Mouse (Mus musculus) c-Kit-positive CD71-positive TER-119-positive erythroid progenitor cells, embryonic 14.5 days (primary cell): ENCODE results near the gene Pip5k1b.

Source experiments
- DNase-seq: peaks from one replicate; pipeline ENCODE4 v3.0.0-alpha.2; 2013; ENCODE audit warnings: low spot score

Pip5k1b gene

DNA sequence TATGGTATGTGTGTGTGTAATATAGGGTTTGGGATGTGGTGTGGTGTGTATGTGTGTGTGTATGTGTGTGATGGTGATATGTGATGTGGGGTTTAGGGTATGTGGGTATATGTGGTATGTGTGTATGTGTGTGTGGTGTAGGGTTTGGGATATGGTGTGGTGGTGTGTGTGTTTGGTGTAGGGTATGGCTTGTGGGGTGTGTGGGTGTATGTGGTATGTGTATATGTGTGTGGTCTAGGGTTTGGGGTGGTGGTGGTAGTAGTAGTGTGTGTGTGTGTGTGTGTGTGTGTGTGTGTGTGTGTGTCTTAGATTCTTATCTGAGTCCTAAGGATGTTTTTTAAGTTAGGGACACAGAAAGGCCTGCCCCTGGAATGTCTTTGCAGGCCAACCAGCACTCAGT, 37.3 kb downstream of the Pip5k1b start:
- no peak for DNase-seq

DNA sequence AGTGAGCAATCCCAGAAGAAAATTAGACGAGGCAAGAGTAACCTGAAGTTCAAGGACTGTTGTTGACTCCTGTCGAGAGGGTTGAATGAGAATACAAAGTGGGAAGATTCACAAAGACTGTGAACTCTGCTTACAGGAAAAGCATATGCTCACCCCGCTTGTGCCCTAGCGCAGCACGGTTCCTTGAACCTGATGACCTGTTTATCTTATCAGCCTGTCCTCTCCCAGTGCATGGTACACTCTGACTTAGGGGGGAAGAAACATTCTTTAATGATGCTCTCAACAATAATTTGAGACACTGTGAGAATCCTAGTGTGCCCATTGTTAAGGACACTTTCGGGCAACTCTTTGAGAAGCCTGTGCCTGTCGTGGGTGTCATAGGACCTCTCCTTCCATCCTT, 38.6 kb downstream of the Pip5k1b start:
- DNase-seq = no peak

- DNase-seq = no peak
Measured at GRCm38 (mm10) chr19:24515941-24516340, 39.7 kb downstream of the Pip5k1b start.

DNA sequence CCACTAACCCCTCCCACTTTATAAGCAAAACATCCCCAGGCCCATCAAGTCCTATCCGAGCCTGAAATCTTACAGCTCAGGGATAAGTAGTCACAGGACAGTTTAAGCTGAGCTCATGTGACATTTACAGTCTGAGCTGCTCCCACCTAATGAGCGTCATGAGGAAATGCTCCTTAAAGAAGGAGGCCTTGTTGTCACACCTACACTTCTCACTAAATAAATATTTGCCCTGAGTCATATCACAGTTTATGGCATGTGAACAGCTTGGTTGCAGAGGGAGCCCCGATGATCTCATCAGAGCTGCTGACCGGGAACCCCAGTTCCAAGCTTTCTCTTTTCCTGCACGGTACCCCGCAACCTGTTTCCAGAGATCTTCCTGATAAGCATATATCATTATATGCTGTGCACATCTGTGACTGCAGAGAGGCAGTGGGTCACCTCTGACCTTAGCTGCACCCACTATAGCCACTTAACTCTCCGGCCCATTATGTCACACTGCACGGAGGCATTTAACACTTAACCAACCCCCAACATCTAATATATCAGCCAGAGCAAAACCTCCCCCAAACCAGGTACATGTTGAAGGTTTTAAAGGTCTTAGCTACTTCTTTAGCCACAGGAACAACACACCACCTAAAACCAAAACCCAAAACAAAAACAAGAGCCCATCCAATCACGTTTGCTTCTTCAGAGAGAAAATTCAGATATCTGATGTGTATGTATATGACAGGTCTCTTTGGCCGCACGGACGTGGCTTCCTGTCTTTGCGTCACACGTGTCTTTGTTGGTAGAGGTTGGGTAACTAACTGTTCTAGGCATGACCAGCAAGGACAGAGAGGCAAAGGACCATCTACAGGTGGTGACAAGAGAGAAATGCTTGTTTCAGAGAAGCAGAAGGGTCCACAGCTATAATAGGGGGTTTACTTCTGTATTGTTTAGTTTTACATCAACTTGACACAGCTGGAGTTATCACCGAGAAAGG, 40.7 kb downstream of the Pip5k1b start:
- no peak for DNase-seq

DNA sequence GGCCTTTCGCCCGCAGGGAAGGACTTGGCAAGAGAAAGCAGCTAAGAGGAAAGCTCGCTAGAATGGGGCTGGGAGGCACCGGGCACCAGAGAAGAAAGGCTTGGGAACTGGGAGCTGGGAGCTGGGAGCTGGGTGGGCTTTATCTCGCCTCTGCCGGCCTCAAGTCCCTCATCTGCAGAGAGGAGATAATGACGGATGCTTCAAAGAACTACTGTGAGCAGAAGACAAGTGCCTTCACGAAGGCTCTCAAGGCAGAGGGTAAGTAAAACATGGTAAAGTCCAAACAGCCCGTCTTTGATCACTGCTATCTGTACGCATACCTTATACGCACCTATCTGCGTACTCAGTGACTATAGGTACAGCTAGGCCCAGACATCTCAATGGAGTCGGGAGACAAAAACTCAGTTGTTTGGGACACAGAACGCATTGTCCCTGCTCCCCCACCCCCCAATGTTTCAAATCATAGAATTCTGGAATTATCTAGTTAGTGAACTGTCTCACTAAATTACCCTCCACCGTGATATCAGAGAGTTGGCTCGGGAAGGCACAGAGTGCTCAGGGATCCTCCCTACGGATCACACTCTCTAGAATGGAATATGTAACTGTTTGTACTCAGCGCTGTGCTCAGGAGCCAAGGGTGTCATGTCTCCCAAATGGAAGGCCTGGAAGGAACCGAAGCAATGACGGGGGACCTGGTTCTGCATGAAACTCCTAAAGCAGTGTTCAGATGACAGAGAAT, 42.4 kb downstream of the Pip5k1b start:
- peak; percentile 95 for DNase-seq

GRCm38 (mm10) chr19:24511939-24512338, 43.7 kb downstream of the Pip5k1b start:
- DNase-seq = no peak

- no peak for DNase-seq
Measured at GRCm38 (mm10) chr19:24509391-24509790, 46.3 kb downstream of the Pip5k1b start.

GRCm38 (mm10) chr19:24508087-24508767, 47.4 kb downstream of the Pip5k1b start:
- DNase-seq = no peak

DNA sequence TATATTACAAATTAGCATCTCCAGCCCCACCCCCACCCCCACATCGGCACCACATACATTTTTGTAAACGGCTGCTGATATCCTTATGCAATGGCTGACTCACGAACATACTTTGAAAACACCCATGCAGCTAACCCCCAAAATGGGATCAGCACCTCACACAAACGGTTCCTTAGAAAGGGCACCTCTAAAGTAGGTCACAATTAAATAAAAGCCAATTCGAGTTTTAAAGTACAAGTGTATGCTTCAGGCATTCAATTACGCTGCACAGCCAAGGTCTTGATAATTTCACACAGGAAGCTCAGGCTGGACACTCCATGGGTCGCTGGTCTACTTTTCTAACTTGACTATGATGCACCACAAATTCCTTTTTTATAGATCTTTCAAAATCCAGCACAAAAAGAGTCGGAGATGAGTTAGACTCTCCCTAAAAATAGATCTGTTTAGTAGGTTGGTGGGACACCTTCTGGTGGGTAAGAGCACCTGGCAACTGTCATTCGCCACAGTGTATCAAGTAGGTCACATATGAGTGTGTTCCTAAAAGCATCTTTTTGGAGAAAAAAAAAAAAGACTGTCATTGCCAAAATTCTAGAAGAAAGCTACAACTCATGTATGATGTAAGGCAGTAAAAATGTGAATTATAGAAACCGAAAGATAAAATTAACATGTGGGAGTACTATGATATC, 52.8 kb downstream of the Pip5k1b start:
- DNase-seq = no peak

GRCm38 (mm10) chr19:24501525-24501924, 54.1 kb downstream of the Pip5k1b start:
- DNase-seq = no peak

GRCm38 (mm10) chr19:24500431-24500830, 55.2 kb downstream of the Pip5k1b start:
- no peak for DNase-seq

DNA sequence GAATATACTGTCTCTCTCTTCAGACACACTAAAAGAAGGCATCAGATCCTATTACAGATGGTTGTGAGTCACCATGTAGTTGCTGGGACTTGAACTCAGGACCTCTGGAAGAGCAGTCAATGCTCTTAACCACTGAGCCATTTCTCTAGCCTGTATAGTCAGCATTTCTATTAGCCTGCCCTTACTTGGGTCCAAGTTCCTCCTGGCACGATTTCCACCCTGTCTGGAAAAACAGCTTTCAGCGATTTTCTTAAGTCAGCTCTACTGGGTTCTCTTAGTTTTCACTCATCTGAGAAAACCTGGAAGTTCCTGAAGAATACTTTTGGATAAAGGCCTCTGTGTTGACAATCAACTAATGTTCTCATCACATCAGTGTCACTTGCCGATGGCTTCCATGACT, 56.4 kb downstream of the Pip5k1b start:
- no peak for DNase-seq

DNA sequence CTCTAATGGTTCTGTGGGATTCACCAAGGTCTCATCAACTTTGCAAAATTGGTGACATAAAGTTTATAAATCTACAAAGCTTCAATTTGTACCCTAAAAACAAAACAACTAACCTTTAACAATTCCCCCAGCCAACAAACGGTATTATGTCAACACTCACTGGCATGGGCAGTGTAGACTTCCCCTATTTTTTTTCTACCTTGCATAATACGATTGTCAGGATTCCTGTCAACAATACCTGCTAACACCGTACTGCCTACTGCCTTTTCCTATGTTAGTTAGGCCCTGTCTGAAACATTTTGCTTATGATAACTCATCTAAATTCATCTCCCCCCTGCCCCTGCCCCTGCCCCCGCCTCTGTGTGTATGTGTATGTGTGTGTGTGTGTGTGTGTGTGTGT, 61.8 kb downstream of the Pip5k1b start:
- DNase-seq = no peak

- no peak for DNase-seq
Measured at GRCm38 (mm10) chr19:24491824-24492223, 63.8 kb downstream of the Pip5k1b start.

DNA sequence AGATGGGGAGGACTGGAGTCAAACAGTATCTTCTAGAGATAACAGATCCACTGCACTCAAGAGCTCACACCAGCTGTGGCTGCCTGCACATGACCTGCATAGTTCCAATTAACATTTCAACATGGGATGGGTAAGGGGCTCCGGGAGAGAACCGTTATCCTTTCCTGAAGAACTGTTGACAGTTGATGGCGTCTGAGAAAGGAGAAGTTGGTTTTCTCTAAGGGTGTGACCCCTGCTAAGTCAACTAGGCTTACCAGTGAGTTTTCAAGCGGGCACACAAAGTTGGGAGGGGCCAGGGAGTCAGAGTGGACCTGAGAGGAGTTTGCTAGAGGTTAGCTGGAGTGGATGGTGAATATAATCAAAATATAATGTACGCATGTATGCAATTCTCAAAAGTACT, 65.4 kb downstream of the Pip5k1b start:
- no peak for DNase-seq

DNA sequence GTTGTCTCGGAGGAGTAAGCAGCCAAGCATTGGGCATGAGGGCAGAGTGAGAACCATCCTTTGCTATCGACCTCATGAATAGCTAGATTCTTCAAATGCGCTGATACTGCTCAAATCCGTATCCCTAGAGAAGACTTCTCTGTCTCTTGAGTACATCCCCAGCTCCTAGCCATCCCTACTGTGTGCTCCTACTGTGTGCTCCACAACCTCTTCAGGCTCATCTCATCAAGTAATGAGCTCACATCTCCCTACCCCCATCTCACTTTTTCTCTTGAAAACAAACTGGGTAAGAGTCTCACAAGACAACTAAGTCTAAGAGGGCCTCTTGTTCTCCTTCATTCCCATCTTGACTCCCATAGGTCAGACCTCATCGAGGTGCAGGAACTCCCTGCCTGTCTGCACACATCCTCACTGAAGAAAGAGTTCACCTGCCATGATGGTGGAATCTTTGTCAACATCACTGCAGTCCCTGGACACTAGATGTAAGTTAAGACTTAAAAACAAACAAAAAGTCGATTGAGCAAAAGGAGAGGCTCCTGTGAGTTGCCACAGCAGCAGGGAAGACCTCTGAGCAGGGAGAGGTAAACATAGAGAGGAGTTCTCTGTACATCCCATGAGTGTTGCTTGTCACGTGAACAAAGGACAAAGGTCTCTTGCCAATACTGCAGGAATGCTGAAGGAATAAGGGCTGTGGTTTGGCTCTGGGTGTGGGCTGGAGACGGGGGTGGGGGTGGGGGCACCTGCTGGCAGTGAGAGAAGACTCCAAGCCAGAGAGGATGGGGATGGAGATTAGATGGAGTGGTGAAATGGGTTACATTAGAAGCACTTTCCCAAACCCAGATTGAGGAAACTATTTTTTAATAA, 69.0 kb downstream of the Pip5k1b start:
- DNase-seq = no peak

DNA sequence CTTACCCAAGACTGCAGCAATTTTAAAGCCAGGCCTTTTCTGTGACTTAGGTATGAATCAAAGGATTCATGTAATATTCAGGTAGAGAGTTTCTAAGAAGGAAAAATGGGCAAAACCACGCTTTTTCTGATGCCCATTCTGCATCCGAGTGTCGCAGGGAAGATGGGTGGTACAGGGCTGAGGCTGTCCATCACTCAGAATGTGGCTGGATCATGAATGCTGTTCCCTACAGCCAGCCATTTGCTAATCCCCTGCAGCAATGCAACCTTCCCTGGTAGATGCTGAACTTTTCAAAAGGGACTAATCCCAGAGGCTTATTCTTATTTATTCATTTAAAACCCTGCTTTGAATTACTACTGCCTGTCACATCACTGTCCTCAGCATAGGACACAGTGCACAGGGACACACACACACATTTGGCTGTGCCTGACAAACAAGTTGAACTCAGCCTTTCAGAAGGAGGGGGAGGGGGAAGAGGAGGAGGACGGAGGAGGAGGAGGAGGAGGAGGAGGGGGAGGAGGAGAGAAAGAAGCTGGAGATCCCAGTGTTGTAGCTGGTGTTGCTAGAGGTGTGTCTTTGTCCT, 71.0 kb downstream of the Pip5k1b start:
- no peak for DNase-seq

GRCm38 (mm10) chr19:24480916-24481315, 74.8 kb downstream of the Pip5k1b start:
- DNase-seq = no peak

DNA sequence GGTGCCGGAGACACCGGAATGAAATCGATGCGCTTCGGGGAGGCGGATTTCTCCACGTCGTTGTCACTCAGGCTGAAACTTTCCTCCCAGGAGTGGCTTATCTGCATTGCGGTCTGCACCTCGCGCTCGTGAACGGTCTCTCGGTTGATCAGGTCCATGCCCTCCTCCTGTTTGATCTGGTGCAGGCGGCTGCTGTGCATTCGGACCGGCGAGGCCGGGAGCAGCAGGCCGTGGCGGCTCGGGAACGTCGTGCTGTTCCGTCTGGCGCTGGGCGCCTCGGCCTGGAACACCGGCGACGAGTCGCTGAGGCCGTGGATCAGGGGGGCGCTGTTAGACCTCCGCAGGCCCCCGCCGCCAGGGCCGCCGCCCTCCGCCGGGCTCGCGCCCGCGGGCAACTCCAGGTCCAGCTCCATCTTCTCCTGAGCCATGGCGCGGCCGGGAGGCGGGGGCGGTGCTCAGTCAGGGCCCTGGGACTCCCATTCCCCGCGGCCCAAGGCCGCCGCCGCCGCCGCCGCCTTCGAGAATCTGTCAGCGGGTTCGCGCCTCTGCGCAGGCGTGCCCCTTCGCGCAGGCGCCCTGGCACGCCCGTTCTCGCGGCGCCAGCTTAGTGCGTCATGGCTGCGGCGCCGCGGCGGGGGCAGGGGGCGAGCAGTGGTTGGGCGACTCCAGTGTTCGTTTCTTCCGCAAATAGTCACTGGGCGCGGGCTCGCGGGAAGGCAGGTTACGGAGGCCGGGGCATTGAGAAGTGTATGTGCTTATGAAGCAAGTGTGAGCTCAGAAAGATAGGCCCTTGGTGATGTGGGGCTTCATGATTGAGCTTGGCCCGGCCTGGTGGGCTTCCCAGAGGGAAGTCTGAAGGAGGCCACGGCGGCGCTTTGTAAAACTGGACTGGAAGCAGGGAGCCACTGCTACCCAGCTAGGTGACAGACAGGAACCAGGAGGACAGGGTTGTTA, 78.5 kb downstream of the Pip5k1b start, which contains the start of gene Fam122a:
Gene Fam122a (minus strand): TSS at position 428 of the 954 bp plus-strand sequence.
- DNase-seq = peak; percentile 81
